Mouse (Mus musculus): ENCODE measurements around the gene Pde7b. TPM values are rescaled to one million over a fixed set of nuclear protein-coding genes. Genes with fewer than 3 reads are reported as not detected.
"Not testable (repeated sequence)": the region's sequence is repeated elsewhere in the genome, so short reads cannot be mapped to it uniquely, and the experiment has no call there.

The Pde7b gene
- polyA plus RNA-seq, 2 experiments: 0.22 to 0.39 TPM

- ATAC-seq (ENCODE audit: insufficient read depth) (no peak), DNase-seq (ENCODE audit: low read depth in 3 of 3, low spot score in 3 of 3) (peak in 1 of 3 experiments; percentile 14)
- TF ChIP-seq CTCF (IDR thresholded peaks at IDR 0.05; ENCODE audit: low read depth) (no peak), EP300 (IDR thresholded peaks at IDR 0.05; ENCODE audit: low read depth) (no peak)
- Histone ChIP-seq H3K4me3 (ENCODE audit: insufficient read depth in 1 of 2, low read depth in 2 of 2, low read length in 2 of 2) (no peak overlapping the region), H3K4me1 (replicated peaks; ENCODE audit: control insufficient read depth in 2 of 2, insufficient read depth in 2 of 2, low read length in 1 of 2) (peaks cover 0 to 3% of the 10 kb centered on the region in 2 experiments; a peak in 2 of 4 replicates), H3K36me3 (replicated peaks; ENCODE audit: control insufficient read depth, insufficient read depth, low read depth) (no peaks in the 10 kb centered on the region), H3K27me3 (ENCODE audit: control insufficient read depth, insufficient read depth, low read length) (no peaks in the 10 kb centered on the region), H3K4me2 (ENCODE audit: low read depth) (no peak overlapping the region), H3K9me3 (ENCODE audit: control insufficient read depth, low read length) (no peaks in the 10 kb centered on the region), H3K27ac (no peak overlapping the region), H3K9ac (replicated peaks) (no peak overlapping the region)
- 81% methylated on average over 9 of the region's 9 CpGs for WGBS (ENCODE audit: insufficient replicate concordance)
These were observed 206.4 kb downstream of the Pde7b start for GRCm38 (mm10) chr10:20518529-20518889.

GRCm38 (mm10) chr10:20517756-20518528 is 206.9 kb downstream of the Pde7b start:
- not testable (repeated sequence) for H3K9ac ChIP-seq (replicated peaks); ATAC-seq (ENCODE audit: insufficient read depth); H3K27me3 ChIP-seq (ENCODE audit: control insufficient read depth, insufficient read depth, low read length); H3K36me3 ChIP-seq (replicated peaks; ENCODE audit: control insufficient read depth, insufficient read depth, low read depth); H3K4me3 ChIP-seq (ENCODE audit: insufficient read depth in 1 of 2, low read depth in 2 of 2, low read length in 2 of 2); H3K27ac ChIP-seq; H3K9me3 ChIP-seq (ENCODE audit: control insufficient read depth, low read length); H3K4me1 ChIP-seq (replicated peaks; ENCODE audit: control insufficient read depth in 2 of 2, insufficient read depth in 2 of 2, low read length in 1 of 2)
- WGBS (ENCODE audit: insufficient replicate concordance): 70% methylated on average over 9 of the region's 9 CpGs
- peak overlapping the region; percentile 24; the same call in 1 of the 2 replicates for H3K4me2 ChIP-seq (ENCODE audit: low read depth)
- peak in 2 of 3 experiments; percentile 19 to 24 for DNase-seq (ENCODE audit: low read depth in 3 of 3, low spot score in 3 of 3)
- 0 out of 2 replicates have a peak, but pooled peaks have one; percentile 4 for TF ChIP-seq EP300 (IDR thresholded peaks at IDR 0.05; ENCODE audit: low read depth)

- 54% methylated on average over 4 of the region's 4 CpGs for WGBS (ENCODE audit: insufficient replicate concordance)
- no peak overlapping the region for H3K9ac ChIP-seq (replicated peaks)
- H3K4me3 ChIP-seq (ENCODE audit: insufficient read depth in 1 of 2, low read depth in 2 of 2, low read length in 2 of 2): no peak overlapping the region
- H3K9me3 ChIP-seq (ENCODE audit: control insufficient read depth, low read length): no peaks in the 10 kb centered on the region
- DNase-seq (ENCODE audit: low read depth in 3 of 3, low spot score in 3 of 3): no peak
- no peak overlapping the region for H3K4me2 ChIP-seq (ENCODE audit: low read depth)
- ATAC-seq (ENCODE audit: insufficient read depth): no peak
- no peaks in the 10 kb centered on the region for H3K36me3 ChIP-seq (replicated peaks; ENCODE audit: control insufficient read depth, insufficient read depth, low read depth)
- H3K27ac ChIP-seq: no peak overlapping the region
- peaks cover 0 to 3% of the 10 kb centered on the region in 2 experiments; a peak in 2 of 4 replicates for H3K4me1 ChIP-seq (replicated peaks; ENCODE audit: control insufficient read depth in 2 of 2, insufficient read depth in 2 of 2, low read length in 1 of 2)
- TF ChIP-seq CTCF (IDR thresholded peaks at IDR 0.05; ENCODE audit: low read depth): no peak
- no peak for TF ChIP-seq EP300 (IDR thresholded peaks at IDR 0.05; ENCODE audit: low read depth)
- no peaks in the 10 kb centered on the region for H3K27me3 ChIP-seq (ENCODE audit: control insufficient read depth, insufficient read depth, low read length)
These were observed 211.0 kb downstream of the Pde7b start for GRCm38 (mm10) chr10:20513891-20514290.

GRCm38 (mm10) chr10:20513461-20513860 is 211.4 kb downstream of the Pde7b start:
- no peak for ATAC-seq (ENCODE audit: insufficient read depth)
- Histone ChIP-seq H3K9me3 (ENCODE audit: control insufficient read depth, low read length) (no peaks in the 10 kb centered on the region), H3K4me1 (replicated peaks; ENCODE audit: control insufficient read depth in 2 of 2, insufficient read depth in 2 of 2, low read length in 1 of 2) (peaks cover 0 to under 1% of the 10 kb centered on the region in 2 experiments; a peak in 1 of 4 replicates), H3K27me3 (ENCODE audit: control insufficient read depth, insufficient read depth, low read length) (no peaks in the 10 kb centered on the region), H3K9ac (replicated peaks) (no peak overlapping the region), H3K4me2 (ENCODE audit: low read depth) (no peak overlapping the region), H3K36me3 (replicated peaks; ENCODE audit: control insufficient read depth, insufficient read depth, low read depth) (no peaks in the 10 kb centered on the region), H3K27ac (no peak overlapping the region), H3K4me3 (ENCODE audit: insufficient read depth in 1 of 2, low read depth in 2 of 2, low read length in 2 of 2) (no peak overlapping the region)
- TF ChIP-seq EP300 (IDR thresholded peaks at IDR 0.05; ENCODE audit: low read depth) (no peak), CTCF (IDR thresholded peaks at IDR 0.05; ENCODE audit: low read depth) (no peak)
- DNase-seq (ENCODE audit: low read depth in 3 of 3, low spot score in 3 of 3): no peak
- 61% methylated on average over 5 of the region's 5 CpGs for WGBS (ENCODE audit: insufficient replicate concordance)

GRCm38 (mm10) chr10:20509819-20510218 is 215.1 kb downstream of the Pde7b start:
- no peak for ATAC-seq (ENCODE audit: insufficient read depth)
- Histone ChIP-seq H3K9me3 (ENCODE audit: control insufficient read depth, low read length) (no peaks in the 10 kb centered on the region), H3K4me1 (replicated peaks; ENCODE audit: control insufficient read depth in 2 of 2, insufficient read depth in 2 of 2, low read length in 1 of 2) (no peaks in the 10 kb centered on the region), H3K27me3 (ENCODE audit: control insufficient read depth, insufficient read depth, low read length) (no peaks in the 10 kb centered on the region), H3K36me3 (replicated peaks; ENCODE audit: control insufficient read depth, insufficient read depth, low read depth) (no peaks in the 10 kb centered on the region), H3K4me2 (ENCODE audit: low read depth) (no peak overlapping the region), H3K4me3 (ENCODE audit: insufficient read depth in 1 of 2, low read depth in 2 of 2, low read length in 2 of 2) (no peak overlapping the region), H3K9ac (replicated peaks) (no peak overlapping the region), H3K27ac (no peak overlapping the region)
- 70% methylated on average over 4 of the region's 4 CpGs for WGBS (ENCODE audit: insufficient replicate concordance)
- TF ChIP-seq EP300 (IDR thresholded peaks at IDR 0.05; ENCODE audit: low read depth) (no peak), CTCF (IDR thresholded peaks at IDR 0.05; ENCODE audit: low read depth) (no peak)
- DNase-seq (ENCODE audit: low read depth in 3 of 3, low spot score in 3 of 3): no peak
